In the genomic region with DNA sequence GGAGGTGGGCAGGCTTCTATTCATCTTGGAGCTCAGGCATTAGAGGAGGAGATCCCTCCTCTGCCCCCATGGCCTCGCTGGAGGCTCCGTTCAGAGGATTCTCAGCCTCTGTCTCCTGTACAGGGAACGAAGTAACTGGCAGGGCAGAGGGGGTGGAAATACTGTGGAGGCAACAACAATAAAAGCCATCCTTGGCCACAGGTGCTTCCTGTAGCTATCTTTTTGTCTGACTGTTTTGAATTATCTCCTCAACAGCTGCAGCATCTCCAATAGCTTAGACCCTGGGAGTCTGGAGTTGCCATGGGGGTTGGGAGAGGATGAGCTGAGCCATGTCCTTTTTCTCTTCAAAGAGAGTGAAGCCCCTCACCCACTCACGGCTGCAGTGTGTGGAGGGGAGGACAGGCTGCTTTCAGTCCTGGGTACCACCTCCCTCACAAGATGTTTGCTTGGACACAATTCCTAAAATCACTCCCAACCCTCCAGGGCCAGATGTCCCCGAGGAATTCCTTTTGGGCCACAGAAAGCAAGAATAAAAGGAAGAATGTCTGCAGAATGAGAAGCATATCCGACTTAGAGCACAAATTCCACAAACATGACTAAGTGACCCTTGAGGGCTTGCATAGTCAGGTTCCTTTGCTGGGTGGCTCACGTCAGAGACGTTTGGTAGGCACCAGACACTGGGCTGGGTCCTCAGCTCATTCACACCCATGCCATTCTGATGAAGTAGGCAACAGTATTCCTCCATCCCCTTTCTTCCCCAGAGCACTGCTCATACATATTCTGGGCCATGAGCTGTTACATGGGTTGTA, we compare ENCODE assay signal across 16 mouse cellular contexts.
DNase-seq lines count a peak whose midpoint lies in the region; ATAC-seq and TF ChIP-seq lines count a peak whose summit lies in the region.
"Had no signal": no experiment of that assay in that cellular context is flagged by ENCODE, and none has a peak within 500 bp of the region (broad histone marks: within the 10 kb centered on the region; RNA-seq: fewer than 3 reads in every experiment).

No protein-coding gene starts in this region.

- H3K27me3 ChIP-seq in hindbrain, embryonic 10.5 days (ENCODE audit: insufficient read depth, poor library complexity, severe bottlenecking) = no peaks in the 10 kb centered on the region; the same call in 1 of the 2 replicates
- H3K27me3 ChIP-seq in hindbrain, postnatal 0 days (ENCODE audit: insufficient read depth, low read length) = no peaks in the 10 kb centered on the region
- H3K27me3 ChIP-seq in midbrain, embryonic 13.5 days = no peaks in the 10 kb centered on the region
- H3K27me3 ChIP-seq: intestine, embryonic 15.5 days had no signal

- 33% methylated on average over 8 of the region's 8 CpGs for WGBS in hindbrain, embryonic 10.5 days
- 37% methylated on average over 8 of the region's 8 CpGs for WGBS in hindbrain, postnatal 0 days
- WGBS in midbrain, embryonic 13.5 days = 38% methylated on average over 8 of the region's 8 CpGs

- no peak for ATAC-seq in hindbrain, postnatal 0 days
- ATAC-seq in midbrain, embryonic 13.5 days = 0 out of 2 replicates have a peak, but pooled peaks have one; percentile 7
- ATAC-seq: intestine, embryonic 15.5 days; liver, postnatal 0 days had no signal

- no peak overlapping the region for H3K9ac ChIP-seq in hindbrain, postnatal 0 days (replicated peaks; ENCODE audit: low read length)
- no peak overlapping the region for H3K9ac ChIP-seq in midbrain, embryonic 13.5 days (replicated peaks)
- H3K9ac ChIP-seq: intestine, embryonic 15.5 days; liver, postnatal 0 days had no signal

- peak overlapping the region; percentile 68 for H3K27ac ChIP-seq in hindbrain, embryonic 10.5 days
- H3K27ac ChIP-seq in hindbrain, postnatal 0 days = no peak overlapping the region
- H3K27ac ChIP-seq in midbrain, embryonic 13.5 days = 0 out of 2 replicates have a peak overlapping the region, but pooled peaks have one; percentile 3
- H3K27ac ChIP-seq: intestine, embryonic 15.5 days; left cerebral cortex, adult 2 months; stomach, postnatal 0 days had no signal

- H3K9me3 ChIP-seq in hindbrain, embryonic 10.5 days = no peaks in the 10 kb centered on the region
- no peaks in the 10 kb centered on the region for H3K9me3 ChIP-seq in hindbrain, postnatal 0 days (ENCODE audit: low read length)
- H3K9me3 ChIP-seq in midbrain, embryonic 13.5 days = no peaks in the 10 kb centered on the region
- H3K9me3 ChIP-seq: intestine, embryonic 15.5 days had no signal

- H3K4me2 ChIP-seq in hindbrain, postnatal 0 days (ENCODE audit: low read depth, low read length) = no peak overlapping the region
- no peak overlapping the region for H3K4me2 ChIP-seq in midbrain, embryonic 13.5 days (replicated peaks)
- H3K4me2 ChIP-seq: intestine, embryonic 15.5 days had no signal

- H3K36me3 ChIP-seq in hindbrain, embryonic 10.5 days = no peaks in the 10 kb centered on the region
- no peaks in the 10 kb centered on the region for H3K36me3 ChIP-seq in hindbrain, postnatal 0 days (ENCODE audit: insufficient read depth, low read length)
- no peaks in the 10 kb centered on the region for H3K36me3 ChIP-seq in midbrain, embryonic 13.5 days
- H3K36me3 ChIP-seq: intestine, embryonic 15.5 days had no signal

- H3K4me1 ChIP-seq in hindbrain, embryonic 10.5 days (replicated peaks) = peaks cover 26% of the 10 kb centered on the region
- H3K4me1 ChIP-seq in hindbrain, postnatal 0 days (ENCODE audit: insufficient read depth, low read length) = 0 out of 2 replicates have a peak, but pooled peaks cover 3% of the 10 kb centered on the region
- H3K4me1 ChIP-seq in midbrain, embryonic 13.5 days (replicated peaks) = peaks cover 14% of the 10 kb centered on the region

- H3K4me3 ChIP-seq in hindbrain, embryonic 10.5 days = no peak overlapping the region
- H3K4me3 ChIP-seq in hindbrain, postnatal 0 days (ENCODE audit: low read length) = no peak overlapping the region
- H3K4me3 ChIP-seq in midbrain, embryonic 13.5 days (replicated peaks) = no peak overlapping the region
- H3K4me3 ChIP-seq: intestine, embryonic 15.5 days; left cerebral cortex, adult 2 months had no signal

- DNase-seq in hindbrain, embryonic 10.5 days (ENCODE audit: low spot score) = no peak
- DNase-seq in hindbrain, postnatal 0 days (ENCODE audit: low spot score) = no peak
- peak; percentile 16 for DNase-seq in urinary bladder, postnatal 14 days (ENCODE audit: low spot score)
- DNase-seq in urinary bladder, postnatal 36 days (ENCODE audit: low spot score in 2 of 2) = no peak
- peak; percentile 51 for DNase-seq in thymus, postnatal 4 days
- no peak for DNase-seq in ovary, postnatal 36 days (ENCODE audit: low spot score)
- DNase-seq in layer of hippocampus, postnatal 10 days (ENCODE audit: low spot score in 2 of 2) = no peak
- DNase-seq: cerebellum, adult 18-20 months; heart, adult 11 months; heart, postnatal 4 days; liver, postnatal 0 days; right cerebral cortex, adult 18-20 months had no signal

- TF ChIP-seq CTCF in hindbrain, postnatal 0 days (IDR thresholded peaks at IDR 0.05; ENCODE audit: low read depth) = no peak

Comparison
In these comparisons a context has a peak if more than half of its experiments do, and no peak if none do; other contexts are left out.
1. DNase-seq: peak in urinary bladder, postnatal 14 days (single experiment) and thymus, postnatal 4 days (single experiment); none in hindbrain, embryonic 10.5 days (single experiment), hindbrain, postnatal 0 days (single experiment), urinary bladder, postnatal 36 days (0 of 2), ovary, postnatal 36 days (single experiment) and layer of hippocampus, postnatal 10 days (0 of 2).